Mouse (Mus musculus): ENCODE measurements at regions not wholly inside any gene's neighbourhood (a gene's known extent, or its start where the extent isn't known, plus 50 kb on each side); places are given as distances from the start of the nearest gene placed in this dataset.

GRCm38 (mm10) chr15:31673038-31673437 is 71.4 kb downstream of the Fam173b start:
- DNase-seq (ENCODE audit: low spot score): no peak

GRCm38 (mm10) chr15:31676771-31677191 is 75.1 kb downstream of the Fam173b start:
- DNase-seq (ENCODE audit: low spot score): peak; percentile 69

GRCm38 (mm10) chr15:31693109-31693508 is 91.5 kb downstream of the Fam173b start:
- no peak for DNase-seq (ENCODE audit: low spot score)

GRCm38 (mm10) chr15:31694877-31695671 is 93.4 kb downstream of the Fam173b start:
- no peak for DNase-seq (ENCODE audit: low spot score)

GRCm38 (mm10) chr15:31703400-31703799 is 101.7 kb downstream of the Fam173b start:
- DNase-seq (ENCODE audit: low spot score): no peak

- DNase-seq (ENCODE audit: low spot score): no peak
Measured at GRCm38 (mm10) chr15:31707416-31707815, 105.8 kb downstream of the Fam173b start.

GRCm38 (mm10) chr15:31721019-31721418 is 119.4 kb downstream of the Fam173b start:
- no peak for DNase-seq (ENCODE audit: low spot score)

- no peak for DNase-seq (ENCODE audit: low spot score)
Measured at GRCm38 (mm10) chr15:31722429-31722828, 120.8 kb downstream of the Fam173b start.

GRCm38 (mm10) chr15:31724252-31724651 is 122.6 kb downstream of the Fam173b start:
- DNase-seq (ENCODE audit: low spot score): no peak

- DNase-seq (ENCODE audit: low spot score): no peak
Measured at GRCm38 (mm10) chr15:31729133-31729532, 127.5 kb downstream of the Fam173b start.

- DNase-seq (ENCODE audit: low spot score): no peak
Measured at GRCm38 (mm10) chr15:31741686-31742085, 140.0 kb downstream of the Fam173b start.

GRCm38 (mm10) chr15:31744570-31744969 is 142.9 kb downstream of the Fam173b start:
- no peak for DNase-seq (ENCODE audit: low spot score)

GRCm38 (mm10) chr15:31752632-31753031 is 151.0 kb downstream of the Fam173b start:
- no peak for DNase-seq (ENCODE audit: low spot score)

GRCm38 (mm10) chr15:31753578-31754281 is 152.1 kb downstream of the Fam173b start:
- DNase-seq (ENCODE audit: low spot score): no peak

GRCm38 (mm10) chr15:31768959-31769844 is 167.6 kb downstream of the Fam173b start:
- DNase-seq (ENCODE audit: low spot score): no peak

- no peak for DNase-seq (ENCODE audit: low spot score)
Measured at GRCm38 (mm10) chr15:31783081-31783480, 181.4 kb downstream of the Fam173b start.

GRCm38 (mm10) chr15:31785022-31785421 is 183.4 kb downstream of the Fam173b start:
- no peak for DNase-seq (ENCODE audit: low spot score)

- no peak for DNase-seq (ENCODE audit: low spot score)
Measured at GRCm38 (mm10) chr15:31798863-31799262, 197.2 kb downstream of the Fam173b start.

GRCm38 (mm10) chr15:31805522-31805921 is 203.9 kb downstream of the Fam173b start:
- no peak for DNase-seq (ENCODE audit: low spot score)

- no peak for DNase-seq (ENCODE audit: low spot score)
Measured at GRCm38 (mm10) chr15:31815551-31815950, 213.9 kb downstream of the Fam173b start.

GRCm38 (mm10) chr15:31819219-31819618 is 217.6 kb downstream of the Fam173b start:
- no peak for DNase-seq (ENCODE audit: low spot score)

- DNase-seq (ENCODE audit: low spot score): no peak
Measured at GRCm38 (mm10) chr15:31827219-31827618, 225.6 kb downstream of the Fam173b start.
